Mouse (Mus musculus) limb, embryonic 14.5 days (tissue): ENCODE measurements around the gene Slc35b3. TPM values are rescaled to one million over a fixed set of nuclear protein-coding genes. Genes with fewer than 3 reads are reported as not detected.

Experiments
- ATAC-seq: fragments of 200-750 bp; cut with Nextera tagmentation; 2 replicates; pipeline ENCODE4 v1.8.0; 2017; ENCODE audit warnings: low read depth, moderate number of reproducible peaks, moderate TSS enrichment; ENCODE audit not compliant: low FRiP score
- DNase-seq: peaks from one replicate; pipeline ENCODE4 v3.0.0-alpha.2; 2015; ENCODE audit warnings: low spot score
- H3K27ac ChIP-seq: fragments of 300-500 bp; sonication (generic); replicated peaks from 2 replicates; pipeline ENCODE4 v1.5.1; 2014; ENCODE audit warnings: low read depth, mild to moderate bottlenecking, low read length, moderate library complexity, mixed read lengths
- H3K27me3 ChIP-seq: fragments of 300-500 bp; sonication (generic); 2 replicates; pipeline ENCODE4 v1.6.1; 2014; ENCODE audit warnings: low read length, mixed read lengths; ENCODE audit not compliant: control insufficient read depth, insufficient read depth
- H3K36me3 ChIP-seq: fragments of 300-500 bp; sonication (generic); 2 replicates; pipeline ENCODE4 v1.6.1; 2014; ENCODE audit warnings: mild to moderate bottlenecking, low read length, moderate library complexity, mixed read lengths; ENCODE audit not compliant: control insufficient read depth, insufficient read depth
- H3K4me1 ChIP-seq: fragments of 300-500 bp; sonication (generic); 2 replicates; pipeline ENCODE4 v1.6.1; 2014; ENCODE audit warnings: antibody characterized with exemption, low read length, mixed read lengths; ENCODE audit not compliant: control insufficient read depth, insufficient read depth
- H3K4me2 ChIP-seq: fragments of 300-500 bp; sonication (generic); replicated peaks from 2 replicates; pipeline ENCODE4 v1.6.1; 2014; ENCODE audit warnings: low read depth, mild to moderate bottlenecking, low read length, moderate library complexity; ENCODE audit not compliant: severe bottlenecking
- H3K4me3 ChIP-seq: fragments of 300-500 bp; sonication (generic); replicated peaks from 2 replicates; pipeline ENCODE4 v1.5.1; 2014; ENCODE audit warnings: low read length
- H3K9ac ChIP-seq: fragments of 300-500 bp; sonication (generic); 2 replicates; pipeline ENCODE4 v1.6.1; 2014; ENCODE audit warnings: mild to moderate bottlenecking, low read depth, low read length, moderate library complexity; ENCODE audit not compliant: severe bottlenecking
- H3K9me3 ChIP-seq: fragments of 300-500 bp; sonication (generic); 2 replicates; pipeline ENCODE4 v1.6.1; 2016; ENCODE audit warnings: low read length; ENCODE audit not compliant: control insufficient read depth
- POLR2A ChIP-seq: fragments of 200-500 bp; IDR thresholded peaks from 2 replicates; pipeline ENCODE4 v1.8.0; 2012; ENCODE audit warnings: inconsistent platforms, mild to moderate bottlenecking, moderate library complexity, borderline replicate concordance; ENCODE audit not compliant: insufficient read depth, insufficient read length; ENCODE audit errors: extremely low read depth
- WGBS: fragments of 180-500 bp; shearing (Covaris S2); extraction: QIAGEN DNeasy Blood & Tissue Kit; methylation state at CpG from one replicate; pipeline ENCODE4 v1.1.7; 2014; 5-methylcytosine and 5-hydroxymethylcytosine counted together
- polyA plus RNA-seq, 2 experiments: library from polyadenylated mRNA; depleted of rRNA in 1 of 2; stranded (reverse) in 1 of 2; unstranded in 1 of 2; fragments of >200 nt; fragmentation: Nextera tagmentation in 1 of 2; extraction: Ambion mirVana in 1 of 2; gene quantifications; 2 replicates each; pipeline versions ENCODE4 v1.2.1 to v1.2.3; 2012 to 2014

Slc35b3 gene
- polyA plus RNA-seq, 2 experiments, result 42.0 to 43.2 TPM

- H3K27ac ChIP-seq, result no peak overlapping the region
- no peak overlapping the region for H3K9ac ChIP-seq
- no peaks in the 10 kb centered on the region for H3K36me3 ChIP-seq
- DNase-seq, result no peak
- H3K4me2 ChIP-seq, result no peak overlapping the region
- H3K9me3 ChIP-seq, result no peaks in the 10 kb centered on the region
- 0 out of 2 replicates have a peak, but pooled peaks cover 6% of the 10 kb centered on the region for H3K4me1 ChIP-seq
- TF ChIP-seq POLR2A, result no peak
- no peaks in the 10 kb centered on the region for H3K27me3 ChIP-seq
- 86% methylated on average over 1 of the region's 1 CpGs for WGBS
- no peak for ATAC-seq
- H3K4me3 ChIP-seq, result no peak overlapping the region
Observed at GRCm38 (mm10) chr13:38921306-38921705, 39.4 kb downstream of the Slc35b3 start.

- no peaks in the 10 kb centered on the region for H3K36me3 ChIP-seq
- H3K4me1 ChIP-seq, result 0 out of 2 replicates have a peak, but pooled peaks cover 6% of the 10 kb centered on the region
- WGBS, result 41% methylated on average over 9 of the region's 9 CpGs
- no peak for ATAC-seq
- DNase-seq, result no peak
- H3K27me3 ChIP-seq, result no peaks in the 10 kb centered on the region
- no peak overlapping the region for H3K27ac ChIP-seq
- no peaks in the 10 kb centered on the region for H3K9me3 ChIP-seq
- no peak overlapping the region for H3K9ac ChIP-seq
- no peak for TF ChIP-seq POLR2A
- no peak overlapping the region for H3K4me3 ChIP-seq
- H3K4me2 ChIP-seq, result no peak overlapping the region
Observed at GRCm38 (mm10) chr13:38918188-38918885, 42.3 kb downstream of the Slc35b3 start.

GRCm38 (mm10) chr13:38917556-38917955 is 43.1 kb downstream of the Slc35b3 start:
- Histone ChIP-seq H3K4me3 (no peak overlapping the region), H3K9me3 (no peaks in the 10 kb centered on the region), H3K27me3 (no peaks in the 10 kb centered on the region), H3K36me3 (no peaks in the 10 kb centered on the region), H3K9ac (no peak overlapping the region), H3K4me1 (0 out of 2 replicates have a peak, but pooled peaks cover 6% of the 10 kb centered on the region), H3K4me2 (no peak overlapping the region), H3K27ac (no peak overlapping the region)
- 39% methylated on average over 5 of the region's 5 CpGs for WGBS
- no peak for TF ChIP-seq POLR2A
- ATAC-seq, result no peak
- DNase-seq, result no peak

GRCm38 (mm10) chr13:38914771-38915170 is 45.9 kb downstream of the Slc35b3 start:
- no peak overlapping the region for H3K9ac ChIP-seq
- no peak for ATAC-seq
- H3K36me3 ChIP-seq, result no peaks in the 10 kb centered on the region
- no peak overlapping the region for H3K27ac ChIP-seq
- 0 out of 2 replicates have a peak, but pooled peaks cover 6% of the 10 kb centered on the region for H3K4me1 ChIP-seq
- H3K27me3 ChIP-seq, result no peaks in the 10 kb centered on the region
- no peak overlapping the region for H3K4me3 ChIP-seq
- no peak for TF ChIP-seq POLR2A
- H3K4me2 ChIP-seq, result no peak overlapping the region
- WGBS, result 63% methylated on average over 6 of the region's 6 CpGs
- no peak for DNase-seq
- H3K9me3 ChIP-seq, result no peaks in the 10 kb centered on the region

GRCm38 (mm10) chr13:38892364-38892763 is 68.3 kb downstream of the Slc35b3 start:
- 41% methylated on average over 3 of the region's 3 CpGs for WGBS
- ATAC-seq (no peak), DNase-seq (no peak)
- Histone ChIP-seq H3K27me3 (no peaks in the 10 kb centered on the region), H3K4me1 (no peaks in the 10 kb centered on the region), H3K4me2 (no peak overlapping the region), H3K36me3 (no peaks in the 10 kb centered on the region), H3K4me3 (no peak overlapping the region), H3K27ac (no peak overlapping the region), H3K9ac (no peak overlapping the region), H3K9me3 (no peaks in the 10 kb centered on the region)
- TF ChIP-seq POLR2A, result no peak
